Comparison of ENCODE assay signal across 10 mouse cellular contexts in the genomic region with DNA sequence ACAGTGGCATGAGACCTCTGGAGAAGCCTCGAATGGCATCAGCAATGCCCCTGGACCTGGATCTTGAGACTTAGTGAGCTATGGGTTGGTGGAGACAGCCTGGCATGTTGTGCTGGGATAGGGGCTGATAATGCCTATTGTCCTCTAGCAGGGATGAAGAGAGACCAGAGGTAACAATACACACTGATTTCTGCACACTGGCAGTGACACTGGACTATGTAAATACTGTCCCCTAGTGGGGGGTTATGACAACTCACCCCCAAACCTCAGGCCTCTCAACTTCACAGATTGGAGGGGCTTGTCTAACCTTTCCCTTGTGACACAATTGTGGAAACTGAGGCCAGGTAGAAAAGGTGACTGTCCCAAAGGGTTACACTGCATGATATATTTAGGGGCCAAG.
DNase-seq lines count a peak whose midpoint lies in the region; ATAC-seq and TF ChIP-seq lines count a peak whose summit lies in the region.
"Had no signal": no experiment of that assay in that cellular context is flagged by ENCODE, and none has a peak within 500 bp of the region (broad histone marks: within the 10 kb centered on the region; RNA-seq: fewer than 3 reads in every experiment).

No protein-coding gene starts in this region.

- H3K27me3 ChIP-seq in hindbrain, embryonic 16.5 days (replicated peaks; ENCODE audit: control insufficient read depth, insufficient read depth, low read length) = no peaks in the 10 kb centered on the region
- H3K27me3 ChIP-seq: embryonic facial prominence, embryonic 15.5 days; stomach, embryonic 15.5 days had no signal

- H3K27ac ChIP-seq in ES-E14 (ENCODE audit: insufficient read depth, low read depth, low read length, poor library complexity, severe bottlenecking) = no peak overlapping the region
- H3K27ac ChIP-seq in hindbrain, embryonic 16.5 days (ENCODE audit: low read depth, low read length) = no peak overlapping the region
- H3K27ac ChIP-seq: embryonic facial prominence, embryonic 15.5 days; stomach, embryonic 15.5 days had no signal

- no peak overlapping the region for H3K9ac ChIP-seq in ES-E14 (ENCODE audit: insufficient read depth, low read depth, low read length, poor library complexity, severe bottlenecking)
- H3K9ac ChIP-seq in hindbrain, embryonic 16.5 days (ENCODE audit: low read depth, low read length) = no peak overlapping the region
- H3K9ac ChIP-seq: embryonic facial prominence, embryonic 15.5 days; stomach, embryonic 15.5 days had no signal

- WGBS in hindbrain, embryonic 16.5 days = 95% methylated on average over 1 of the region's 1 CpGs

- no peak overlapping the region for H3K4me3 ChIP-seq in ES-E14 (ENCODE audit: insufficient read depth in 1 of 2, low read depth in 1 of 2, low read length in 2 of 2, poor library complexity in 1 of 2, severe bottlenecking in 1 of 2)
- no peak overlapping the region for H3K4me3 ChIP-seq in hindbrain, embryonic 16.5 days (ENCODE audit: low read length)
- H3K4me3 ChIP-seq: embryonic facial prominence, embryonic 15.5 days; stomach, embryonic 15.5 days had no signal

- no peak overlapping the region for H3K4me2 ChIP-seq in hindbrain, embryonic 16.5 days (ENCODE audit: low read length)
- H3K4me2 ChIP-seq: embryonic facial prominence, embryonic 15.5 days; stomach, embryonic 15.5 days had no signal

- peak; percentile 17 for DNase-seq in left cerebral cortex, adult 11 months (ENCODE audit: low spot score)
- no peak for DNase-seq in left cerebral cortex, postnatal 10 days (ENCODE audit: extremely low spot score in 1 of 2, low spot score in 2 of 2)
- no peak for DNase-seq in ES-E14 (ENCODE audit: low read depth, low spot score)
- peak; percentile 79 for DNase-seq in embryo, embryonic 11 days
- DNase-seq in frontal cortex, postnatal 25 days (ENCODE audit: low spot score in 2 of 2) = no peak

- no peaks in the 10 kb centered on the region for H3K4me1 ChIP-seq in ES-E14 (ENCODE audit: control insufficient read depth in 2 of 2, insufficient read depth in 2 of 2, low read length in 2 of 2, poor library complexity in 1 of 2)
- no peaks in the 10 kb centered on the region for H3K4me1 ChIP-seq in hindbrain, embryonic 16.5 days (ENCODE audit: control insufficient read depth, insufficient read depth, low read depth, low read length)
- H3K4me1 ChIP-seq: embryonic facial prominence, embryonic 15.5 days; stomach, embryonic 15.5 days had no signal

- intact Hi-C loops in left cerebral cortex, postnatal 10 days (cut with DNase I) = no loop called here

- ATAC-seq in hindbrain, embryonic 16.5 days = peak; percentile 65; the same call in 1 of the 2 replicates
- ATAC-seq in megakaryocyte, adult 5-6 weeks (ENCODE audit: poor library complexity, severe bottlenecking) = peak; percentile 52
- no peak for ATAC-seq in inflammation-experienced regulatory T-cells, adult 6 months

- no peaks in the 10 kb centered on the region for H3K36me3 ChIP-seq in ES-E14 (ENCODE audit: control insufficient read depth, insufficient read depth, low read length, poor library complexity, severe bottlenecking)
- no peaks in the 10 kb centered on the region for H3K36me3 ChIP-seq in hindbrain, embryonic 16.5 days (ENCODE audit: control insufficient read depth, insufficient read depth, low read length)
- H3K36me3 ChIP-seq: embryonic facial prominence, embryonic 15.5 days; stomach, embryonic 15.5 days had no signal

- H3K9me3 ChIP-seq in ES-E14 (ENCODE audit: control insufficient read depth, insufficient read depth, low read depth, low read length) = no peaks in the 10 kb centered on the region
- no peaks in the 10 kb centered on the region for H3K9me3 ChIP-seq in hindbrain, embryonic 16.5 days (ENCODE audit: control insufficient read depth, low read length)
- H3K9me3 ChIP-seq: embryonic facial prominence, embryonic 15.5 days; stomach, embryonic 15.5 days had no signal

- in situ Hi-C loops in ES-E14 (cut with MboI; ENCODE audit: low sequenced_read_pairs in 2 of 2, unreplicated experiment in 2 of 2) = no loop called here

TF ChIP-seq in ES-E14, 5 proteins besides CTCF, POLR2A, EP300 and RAD21:
- TF ChIP-seq ZC3H11A (IDR thresholded peaks at IDR 0.05; ENCODE audit: borderline replicate concordance, low read depth, low read length) (peak; percentile 58; the same call in 1 of the 2 replicates), ZNF384 (IDR thresholded peaks at IDR 0.05; ENCODE audit: low read depth, low read length) (no peak)

Comparison
In these comparisons a context has a peak if more than half of its experiments do, and no peak if none do; other contexts are left out.
1. DNase-seq: peak in left cerebral cortex, adult 11 months (single experiment) and embryo, embryonic 11 days (single experiment); none in left cerebral cortex, postnatal 10 days (0 of 2), ES-E14 (single experiment) and frontal cortex, postnatal 25 days (0 of 2).